Mouse (Mus musculus) E14TG2a.4 (cell line): ENCODE data around the gene Lhb.

Experiments used
- CTCF ChIP-seq: conservative IDR thresholded peaks from 2 replicates; pipeline ENCODE4 v1.5.1; 2014; ENCODE audit warnings: low read length
- NANOG ChIP-seq: IDR thresholded peaks from 2 replicates; pipeline ENCODE4 v1.6.1; 2014; ENCODE audit warnings: borderline replicate concordance, low read length, mixed read lengths
- POU5F1 ChIP-seq: IDR thresholded peaks from 2 replicates; pipeline ENCODE4 v1.6.1; 2014; ENCODE audit warnings: low read length, borderline replicate concordance

DNA sequence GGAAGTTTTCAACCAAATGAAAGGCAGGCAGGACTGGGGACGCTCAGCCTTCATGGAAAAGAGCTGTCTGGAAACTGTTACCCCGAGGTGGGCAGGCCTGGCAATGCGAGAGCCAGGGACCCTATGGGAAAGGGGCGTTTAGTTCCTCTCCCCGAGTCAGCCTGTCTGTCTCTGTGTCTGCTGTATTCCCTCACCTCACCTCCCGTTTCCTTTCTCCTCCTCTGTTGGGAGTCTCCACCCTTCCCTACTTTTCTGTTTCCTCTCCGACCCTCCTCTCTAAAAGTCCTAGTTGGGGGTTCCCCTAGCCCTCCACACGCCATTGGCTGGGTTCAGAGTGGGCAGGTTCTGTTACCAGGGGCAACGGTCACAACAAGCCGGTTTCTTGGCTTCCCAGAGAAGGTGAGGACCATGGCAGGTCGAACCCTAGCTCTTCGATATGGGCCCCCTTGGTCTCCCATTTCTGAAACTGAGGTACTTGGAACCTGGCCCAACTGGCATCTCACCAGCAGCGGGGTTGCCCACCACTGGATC is 2.6 kb upstream of the Lhb start:
- TF ChIP-seq CTCF = no peak
- no peak for TF ChIP-seq NANOG
- TF ChIP-seq POU5F1 = no peak
